Mouse (Mus musculus) embryonic facial prominence, embryonic 13.5 days (tissue): ENCODE results near the gene Epx. TPM values are rescaled to one million over a fixed set of nuclear protein-coding genes. Genes with fewer than 3 reads are reported as not detected.

Experiments used
- ATAC-seq: fragments of 200-750 bp; cut with Nextera tagmentation; 2 replicates; pipeline ENCODE4 v1.8.0; 2017; ENCODE audit warnings: low read depth; ENCODE audit not compliant: insufficient number of reproducible peaks, insufficient read depth, low FRiP score, low TSS enrichment
- H3K27ac ChIP-seq: fragments of 300-500 bp; sonication (generic); 2 replicates; pipeline ENCODE4 v1.5.1; 2015; ENCODE audit warnings: moderate library complexity, mild to moderate bottlenecking, inconsistent platforms
- H3K27me3 ChIP-seq: fragments of 300-500 bp; sonication (generic); 2 replicates; pipeline ENCODE4 v1.6.1; 2015; ENCODE audit warnings: mild to moderate bottlenecking, inconsistent platforms
- H3K36me3 ChIP-seq: fragments of 300-500 bp; sonication (generic); 2 replicates; pipeline ENCODE4 v1.6.1; 2015; ENCODE audit warnings: mild to moderate bottlenecking, inconsistent platforms
- H3K4me1 ChIP-seq: fragments of 300-500 bp; sonication (generic); 2 replicates; pipeline ENCODE4 v1.6.1; 2015; ENCODE audit warnings: inconsistent platforms
- H3K4me2 ChIP-seq: fragments of 300-500 bp; sonication (generic); 2 replicates; pipeline ENCODE4 v1.6.1; 2015; ENCODE audit warnings: moderate library complexity, mild to moderate bottlenecking, inconsistent platforms
- H3K4me3 ChIP-seq: fragments of 300-500 bp; sonication (generic); 2 replicates; pipeline ENCODE4 v1.5.1; 2015; ENCODE audit warnings: mild to moderate bottlenecking, inconsistent platforms
- H3K9ac ChIP-seq: fragments of 300-500 bp; sonication (generic); 2 replicates; pipeline ENCODE4 v1.6.1; 2015; ENCODE audit warnings: mild to moderate bottlenecking, inconsistent platforms
- H3K9me3 ChIP-seq: fragments of 300-500 bp; sonication (generic); 2 replicates; pipeline ENCODE4 v1.6.1; 2016; ENCODE audit warnings: inconsistent platforms
- whole genome bisulfite sequencing: fragments of 180-500 bp; shearing (Covaris S2); methylation state at CpG from one replicate; pipeline ENCODE4 v1.1.7; 2015; ENCODE audit warnings: mixed read lengths; 5-methylcytosine and 5-hydroxymethylcytosine counted together
- polyA plus RNA-seq: library from polyadenylated mRNA; unstranded; fragments of >200 nt; fragmentation: Nextera tagmentation; extraction: Ambion mirVana; gene quantifications from 2 replicates; pipeline ENCODE4 v1.2.1, GENCODE M21; 2015

Gene Epx
- polyA plus RNA-seq, 1 experiment from 2014 or later, result 0.34 TPM

- no peaks in the 10 kb centered on the region for H3K9me3 ChIP-seq
- ATAC-seq, result no peak
- H3K36me3 ChIP-seq, result no peaks in the 10 kb centered on the region
- H3K9ac ChIP-seq, result no peak within 1 kb of the TSS
- no peak within 1 kb of the TSS for H3K27ac ChIP-seq
- no peak within 1 kb of the TSS for H3K4me2 ChIP-seq
- 74% methylated on average over 10 of the region's 10 CpGs for WGBS
- H3K4me1 ChIP-seq, result no peaks in the 10 kb centered on the region
- no peaks in the 10 kb centered on the region for H3K27me3 ChIP-seq
- H3K4me3 ChIP-seq, result no peak within 1 kb of the TSS
Observed at GRCm38 (mm10) chr11:87828239-87828900, 47.0 kb downstream of the Epx start, which contains the start of gene Lpo. Gene Lpo (minus strand): TSS chr11:87828289.

DNA sequence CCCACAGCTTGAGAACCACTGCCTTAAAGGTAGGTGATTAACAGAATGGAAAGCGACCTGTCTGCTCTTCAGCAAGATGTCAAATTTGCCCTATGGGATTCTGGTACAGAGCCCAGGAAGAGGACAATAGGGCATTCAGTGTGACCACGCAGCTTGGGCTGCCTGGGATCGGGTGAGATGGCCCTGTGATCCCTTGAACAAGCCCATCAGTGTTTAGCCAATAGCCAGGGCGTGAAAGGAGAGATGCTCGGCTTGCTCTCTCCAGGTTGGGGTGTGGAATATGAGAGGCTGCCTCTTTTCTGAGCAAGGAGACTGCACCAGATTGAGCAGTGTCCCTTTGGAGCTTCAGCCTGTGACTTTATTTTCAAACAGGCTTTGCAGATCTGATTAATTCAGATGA is 53.8 kb downstream of the Epx start:
- Histone ChIP-seq H3K4me1 (peaks cover 9% of the 10 kb centered on the region), H3K9me3 (no peaks in the 10 kb centered on the region), H3K27ac (no peak overlapping the region), H3K36me3 (no peaks in the 10 kb centered on the region), H3K4me3 (no peak overlapping the region), H3K27me3 (peaks cover 18% of the 10 kb centered on the region), H3K4me2 (no peak overlapping the region), H3K9ac (no peak overlapping the region)
- no peak for ATAC-seq
- WGBS, result 22% methylated on average over 5 of the region's 5 CpGs

- WGBS, result 31% methylated on average over 4 of the region's 4 CpGs
- H3K9ac ChIP-seq, result peak overlapping the region; percentile 62
Observed at GRCm38 (mm10) chr11:87817443-87817773, 57.9 kb downstream of the Epx start.

DNA sequence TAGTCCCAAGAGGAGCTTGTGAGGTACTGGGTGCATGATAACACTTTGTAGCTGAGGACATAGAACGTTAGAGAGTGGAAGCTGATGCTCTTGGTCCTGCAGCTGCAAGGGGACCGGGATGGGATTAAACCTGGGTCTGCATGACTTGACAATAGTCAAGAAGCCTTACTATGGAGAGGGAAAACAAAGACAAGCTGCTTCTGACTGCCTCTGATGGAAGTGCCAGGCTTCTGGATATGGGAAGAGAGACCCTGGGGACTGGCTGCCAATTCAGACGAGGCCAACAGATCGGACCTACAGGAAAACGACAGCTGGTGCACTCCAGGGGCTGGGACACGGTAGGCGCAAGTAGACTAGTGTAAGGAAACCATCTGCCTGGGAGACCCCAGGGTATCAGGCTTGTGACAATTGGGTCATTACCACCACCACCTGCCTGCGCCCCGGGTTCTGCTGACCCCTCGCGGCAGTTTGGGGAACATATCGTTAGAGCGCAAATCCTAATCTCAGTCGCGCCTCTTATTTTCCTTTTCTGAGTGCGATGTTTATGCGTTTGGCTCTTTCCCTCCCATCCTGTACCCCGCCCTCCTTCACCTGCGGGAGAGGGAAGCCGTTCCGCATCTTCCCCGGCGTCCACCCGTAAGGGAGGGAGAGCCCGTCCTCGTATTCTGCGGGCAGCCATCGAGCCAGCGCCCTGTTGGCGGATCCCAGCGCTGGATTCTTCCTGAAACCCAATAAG is 58.5 kb downstream of the Epx start:
- H3K9me3 ChIP-seq, result no peaks in the 10 kb centered on the region
- H3K4me3 ChIP-seq, result peak overlapping the region; percentile 37
- 3% methylated on average over 31 of the region's 31 CpGs for WGBS
- H3K4me1 ChIP-seq, result peaks cover 9% of the 10 kb centered on the region
- peak overlapping the region; percentile 62 for H3K9ac ChIP-seq
- no peak for ATAC-seq
- no peak overlapping the region for H3K27ac ChIP-seq
- H3K36me3 ChIP-seq, result no peaks in the 10 kb centered on the region
- peak overlapping the region; percentile 72 for H3K4me2 ChIP-seq
- H3K27me3 ChIP-seq, result peaks cover 26% of the 10 kb centered on the region

More at GRCm38 (mm10) chr11:87817443-87817773, 57.9 kb downstream of the Epx start:
- H3K4me2 ChIP-seq, result peak overlapping the region; percentile 72
- H3K4me1 ChIP-seq, result peaks cover 9% of the 10 kb centered on the region
- H3K27ac ChIP-seq, result no peak overlapping the region
- peaks cover 26% of the 10 kb centered on the region for H3K27me3 ChIP-seq
- H3K9me3 ChIP-seq, result no peaks in the 10 kb centered on the region
- H3K4me3 ChIP-seq, result peak overlapping the region; percentile 37
- ATAC-seq, result no peak
- H3K36me3 ChIP-seq, result no peaks in the 10 kb centered on the region

DNA sequence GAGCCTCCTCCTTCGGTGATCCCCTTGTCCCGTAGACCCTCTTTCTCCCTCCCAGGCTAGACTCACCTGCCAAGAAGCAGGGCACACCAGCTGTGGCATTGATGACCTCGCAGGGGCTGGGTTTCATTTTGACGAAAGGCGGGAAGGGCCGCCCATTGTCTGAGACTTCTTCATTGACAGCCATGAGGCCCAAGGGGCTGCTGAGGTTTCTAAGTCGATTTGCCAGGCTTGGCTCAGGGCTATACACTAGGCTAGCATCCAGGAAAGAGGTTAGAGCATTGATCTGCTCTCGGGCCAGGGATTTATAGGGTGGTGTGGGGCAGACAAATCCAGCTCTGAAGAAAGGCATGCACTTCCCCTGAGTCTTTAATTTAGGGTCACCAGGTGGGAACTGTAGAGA is 60.5 kb downstream of the Epx start:
- Histone ChIP-seq H3K36me3 (no peaks in the 10 kb centered on the region), H3K4me1 (peaks cover 9% of the 10 kb centered on the region), H3K9ac (no peak overlapping the region), H3K27ac (no peak overlapping the region), H3K27me3 (peaks cover 26% of the 10 kb centered on the region), H3K4me2 (no peak overlapping the region), H3K9me3 (no peaks in the 10 kb centered on the region), H3K4me3 (no peak overlapping the region)
- ATAC-seq, result no peak
- WGBS, result 74% methylated on average over 8 of the region's 8 CpGs

Other genes starting within 250 kb of the Epx start
- gene Rnf43, start 212.8 kb downstream of the Epx start, polyA plus RNA-seq, result 7.1 and 8.7 TPM in 2 replicates
- gene Supt4a, start 138.0 kb downstream of the Epx start, polyA plus RNA-seq, result 163 and 172 TPM in 2 replicates
- gene Tspoap1, start 115.0 kb downstream of the Epx start, polyA plus RNA-seq, result 4.9 and 5.3 TPM in 2 replicates
- gene Mpo, start 82.0 kb downstream of the Epx start, polyA plus RNA-seq, result 1.9 and 6.1 TPM in 2 replicates
- 0.08 and 0.11 TPM in 2 replicates for gene Lpo, start 47.2 kb downstream of the Epx start, polyA plus RNA-seq
- gene Mks1, start 22.3 kb downstream of the Epx start, polyA plus RNA-seq, result 17.0 and 17.9 TPM in 2 replicates
- gene Olfr462, start 16.7 kb upstream of the Epx start, polyA plus RNA-seq, result not detected in 2 replicates
- gene Olfr463, start 21.9 kb upstream of the Epx start, polyA plus RNA-seq, result not detected in 2 replicates
- not detected in 2 replicates for gene Olfr464, start 45.4 kb upstream of the Epx start, polyA plus RNA-seq
- gene Dynll2, start 112.0 kb upstream of the Epx start, polyA plus RNA-seq, result 20.8 and 23.3 TPM in 2 replicates
- gene Srsf1, start 171.8 kb upstream of the Epx start, polyA plus RNA-seq, result 374 and 398 TPM in 2 replicates
- gene Vezf1, start 192.7 kb upstream of the Epx start, polyA plus RNA-seq, result 43.1 and 47.0 TPM in 2 replicates
- gene Cuedc1, start 222.5 kb upstream of the Epx start, polyA plus RNA-seq, result 34.9 and 40.3 TPM in 2 replicates